Mouse (Mus musculus) small intestine, adult 2 months (tissue): Measurements from ENCODE around the gene Galk2. TPM values are rescaled to one million over a fixed set of nuclear protein-coding genes. Genes with fewer than 3 reads are reported as not detected.

ENCODE experiments used
- H3K27ac ChIP-seq: fragments of 200-500 bp; 2 replicates; pipeline ENCODE4 v1.5.1; 2012; ENCODE audit warnings: low read depth, low read length, control low read depth, inconsistent platforms; ENCODE audit not compliant: insufficient read depth
- H3K27me3 ChIP-seq: fragments of 200-500 bp; 2 replicates; pipeline ENCODE4 v1.6.1; 2012; ENCODE audit warnings: mild to moderate bottlenecking, moderate library complexity, low read length, inconsistent platforms; ENCODE audit not compliant: control insufficient read depth, insufficient read depth
- H3K36me3 ChIP-seq: fragments of 200-500 bp; 2 replicates; pipeline ENCODE4 v1.6.1; 2012; ENCODE audit warnings: mild to moderate bottlenecking, low read length, control low read depth, inconsistent platforms; ENCODE audit not compliant: control insufficient read depth, insufficient read depth
- H3K4me1 ChIP-seq: fragments of 200-500 bp; 2 replicates; pipeline ENCODE4 v1.6.1; 2012; ENCODE audit warnings: low read length, inconsistent platforms, mixed read lengths; ENCODE audit not compliant: control insufficient read depth, insufficient read depth, insufficient read length
- H3K4me3 ChIP-seq: fragments of 200-500 bp; 2 replicates; pipeline ENCODE4 v1.5.1; 2012; ENCODE audit warnings: low read depth, mild to moderate bottlenecking, control low read depth, inconsistent platforms, low read length, moderate library complexity
- CTCF ChIP-seq: fragments of 200-500 bp; IDR thresholded peaks from 2 replicates; pipeline ENCODE4 v1.5.1; 2012; ENCODE audit warnings: low read depth, mild to moderate bottlenecking, control low read depth, inconsistent platforms, low read length, moderate library complexity, mixed read lengths; ENCODE audit not compliant: insufficient replicate concordance, insufficient read length; ENCODE audit errors: extremely low read depth
- POLR2A ChIP-seq: fragments of 200-500 bp; IDR thresholded peaks from 2 replicates; pipeline ENCODE4 v1.6.1; 2012; ENCODE audit warnings: low read depth, mild to moderate bottlenecking, control low read depth, inconsistent platforms, low read length, moderate library complexity
- WGBS: fragments of 180-500 bp; shearing (Covaris S2); methylation state at CpG from one replicate; pipeline ENCODE4 v1.1.7; 2018; 5-methylcytosine and 5-hydroxymethylcytosine counted together
- polyA plus RNA-seq: library from polyadenylated mRNA; depleted of rRNA; stranded (reverse); fragments of >200 nt; gene quantifications from 2 replicates; pipeline ENCODE4 v1.2.3, GENCODE M21; 2012

Galk2 gene
- polyA plus RNA-seq, 1 experiment: 13.7 TPM

DNA sequence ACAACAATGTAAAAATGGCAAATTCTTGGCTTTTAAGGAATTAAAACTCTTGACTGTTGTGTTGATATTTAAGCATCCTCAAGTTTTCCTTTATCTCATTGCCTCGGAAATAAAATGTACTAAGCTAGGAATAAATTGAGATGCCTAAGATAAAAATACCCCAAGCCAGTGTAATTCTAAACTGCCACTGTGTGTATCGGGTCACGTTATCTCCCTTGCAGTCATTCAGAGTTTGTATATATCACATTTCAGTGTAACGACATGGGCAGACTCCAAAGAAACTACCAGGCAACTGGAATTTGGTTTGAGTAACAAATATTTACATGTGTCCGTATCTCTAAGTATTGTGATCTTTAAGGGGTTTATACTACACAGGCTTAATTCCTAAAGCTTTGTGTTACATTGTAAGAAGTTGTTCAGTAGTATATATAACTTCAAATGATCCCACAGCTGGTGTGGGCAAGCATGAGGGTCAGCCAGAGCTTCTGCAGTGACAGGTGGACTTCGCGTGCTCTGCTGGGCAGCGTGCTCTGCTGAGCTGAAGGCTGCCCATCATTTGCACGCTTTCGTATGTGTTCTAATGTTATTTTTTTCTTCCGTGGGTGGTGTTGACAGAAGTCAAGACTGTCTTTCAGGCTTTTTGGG, 57.9 kb downstream of the Galk2 start:
- Histone ChIP-seq H3K27me3 (no peaks in the 10 kb centered on the region), H3K36me3 (0 out of 2 replicates have a peak, but pooled peaks cover 2% of the 10 kb centered on the region), H3K27ac (no peak overlapping the region), H3K4me1 (no peaks in the 10 kb centered on the region), H3K4me3 (no peak overlapping the region)
- 76% methylated on average over 11 of the region's 11 CpGs for WGBS
- TF ChIP-seq POLR2A (no peak), CTCF (no peak)

DNA sequence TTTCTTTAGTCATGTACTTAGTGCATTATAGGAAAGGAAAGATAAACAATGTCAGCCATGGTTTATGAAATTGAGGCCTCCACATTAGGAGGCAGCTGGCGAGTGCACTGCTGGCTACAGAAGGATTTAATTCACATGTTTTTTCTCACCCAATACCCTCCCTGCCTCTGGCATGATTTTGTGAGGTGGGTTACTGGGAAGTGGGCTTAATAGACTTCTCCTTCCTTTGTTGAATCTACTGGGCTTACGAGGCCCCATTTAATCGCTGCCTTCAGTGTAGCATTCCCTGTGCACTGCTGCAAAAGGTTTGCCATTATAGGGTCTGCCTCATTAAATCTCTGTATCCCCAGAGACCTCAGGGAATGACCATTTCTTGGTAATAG, 58.4 kb downstream of the Galk2 start:
- H3K36me3 ChIP-seq: 0 out of 2 replicates have a peak, but pooled peaks cover 2% of the 10 kb centered on the region
- no peak overlapping the region for H3K27ac ChIP-seq
- TF ChIP-seq POLR2A: no peak
- no peak for TF ChIP-seq CTCF
- 90% methylated on average over 3 of the region's 3 CpGs for WGBS
- H3K27me3 ChIP-seq: no peaks in the 10 kb centered on the region
- H3K4me1 ChIP-seq: no peaks in the 10 kb centered on the region
- H3K4me3 ChIP-seq: no peak overlapping the region

DNA sequence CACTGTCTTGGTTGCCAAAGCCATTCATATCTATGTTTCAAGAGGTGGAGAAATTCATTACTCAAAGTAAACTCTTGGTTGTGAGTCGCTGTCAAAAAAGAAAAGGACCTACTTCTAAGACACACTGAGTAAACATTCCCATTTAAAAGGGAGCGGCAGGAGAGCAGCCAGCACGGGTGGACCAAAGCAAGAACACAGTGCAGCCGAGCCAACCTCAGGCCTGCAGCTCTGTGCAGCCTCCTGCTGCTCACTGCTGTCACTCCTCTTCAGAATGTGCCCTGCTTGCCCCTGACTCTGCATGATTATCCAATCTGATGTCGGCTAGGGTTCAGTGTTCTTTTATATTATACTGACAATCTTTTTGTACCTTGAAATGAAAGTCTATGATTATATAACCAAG, 62.4 kb downstream of the Galk2 start:
- no peak overlapping the region for H3K4me3 ChIP-seq
- H3K27me3 ChIP-seq: no peaks in the 10 kb centered on the region
- no peak for TF ChIP-seq CTCF
- TF ChIP-seq POLR2A: no peak
- H3K27ac ChIP-seq: no peak overlapping the region
- 58% methylated on average over 5 of the region's 5 CpGs for WGBS
- no peaks in the 10 kb centered on the region for H3K4me1 ChIP-seq
- H3K36me3 ChIP-seq: 0 out of 2 replicates have a peak, but pooled peaks cover 2% of the 10 kb centered on the region

DNA sequence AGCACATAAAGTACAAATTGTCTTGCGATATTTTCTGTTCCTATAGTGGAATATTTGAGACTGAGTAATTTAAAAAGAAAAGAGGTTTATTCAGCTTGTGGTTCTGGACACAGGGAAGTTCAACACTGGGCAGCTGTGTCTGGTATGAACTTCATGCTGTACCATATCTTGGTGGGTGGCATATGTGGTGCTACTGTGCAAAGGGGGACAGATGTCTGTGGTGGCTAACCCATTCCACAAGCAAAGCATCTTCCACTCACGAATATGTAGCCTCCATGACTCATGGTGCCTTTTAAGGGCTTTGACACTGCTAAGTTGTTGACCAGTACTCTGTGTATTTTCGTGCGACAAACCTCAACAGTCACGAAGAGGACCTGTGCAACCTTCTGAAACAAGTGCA, 63.2 kb downstream of the Galk2 start:
- TF ChIP-seq POLR2A: no peak
- no peak overlapping the region for H3K4me3 ChIP-seq
- no peaks in the 10 kb centered on the region for H3K4me1 ChIP-seq
- H3K27me3 ChIP-seq: no peaks in the 10 kb centered on the region
- H3K36me3 ChIP-seq: 0 out of 2 replicates have a peak, but pooled peaks cover 2% of the 10 kb centered on the region
- WGBS: 87% methylated on average over 5 of the region's 5 CpGs
- H3K27ac ChIP-seq: no peak overlapping the region

DNA sequence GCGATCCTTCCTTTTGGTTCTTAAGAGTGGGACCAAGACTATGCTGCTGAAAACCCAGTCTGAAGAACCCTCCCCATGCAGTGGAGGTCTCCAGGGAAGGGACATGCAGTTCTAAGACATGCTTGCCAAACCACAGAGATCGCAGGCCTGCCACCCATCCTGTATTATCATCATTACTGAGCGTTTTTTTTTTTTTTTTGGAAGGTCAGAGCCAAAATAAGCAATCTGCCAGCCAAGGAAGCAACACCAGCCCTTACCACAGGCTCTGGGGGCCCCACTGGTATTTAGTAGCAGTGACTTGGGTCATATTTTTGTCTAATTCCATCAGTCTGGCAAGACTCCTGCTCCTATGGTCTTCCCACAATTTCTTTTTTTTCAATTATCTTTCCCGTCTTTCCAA, 64.0 kb downstream of the Galk2 start:
- 82% methylated on average over 4 of the region's 4 CpGs for WGBS
- H3K27ac ChIP-seq: no peak overlapping the region
- no peak overlapping the region for H3K4me3 ChIP-seq
- H3K36me3 ChIP-seq: 0 out of 2 replicates have a peak, but pooled peaks cover 2% of the 10 kb centered on the region
- no peak for TF ChIP-seq CTCF
- no peak for TF ChIP-seq POLR2A
- no peaks in the 10 kb centered on the region for H3K27me3 ChIP-seq
- H3K4me1 ChIP-seq: no peaks in the 10 kb centered on the region

DNA sequence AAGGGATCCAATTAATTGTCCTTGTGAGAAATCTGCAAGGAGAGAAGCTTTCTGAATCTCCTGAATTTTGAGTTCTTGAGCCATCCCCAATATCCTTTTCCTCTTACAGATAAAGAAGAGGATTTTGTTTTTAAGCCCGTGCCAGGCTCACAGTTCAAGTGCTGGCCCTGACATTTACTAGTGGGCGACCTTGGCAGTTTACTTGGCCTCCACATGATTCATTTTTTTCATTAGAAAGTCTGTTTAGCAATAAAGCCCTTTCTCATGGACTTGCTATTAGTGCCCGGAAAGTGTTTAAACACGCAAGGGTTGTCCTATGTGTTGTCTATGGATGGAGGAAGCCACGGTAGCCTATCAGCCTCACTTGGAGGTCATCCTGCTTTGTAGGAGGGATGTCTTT, 64.4 kb downstream of the Galk2 start:
- no peak overlapping the region for H3K27ac ChIP-seq
- TF ChIP-seq CTCF: no peak
- no peak for TF ChIP-seq POLR2A
- WGBS: 88% methylated on average over 5 of the region's 5 CpGs
- H3K36me3 ChIP-seq: 0 out of 2 replicates have a peak, but pooled peaks cover 2% of the 10 kb centered on the region
- H3K4me3 ChIP-seq: no peak overlapping the region
- H3K27me3 ChIP-seq: no peaks in the 10 kb centered on the region
- H3K4me1 ChIP-seq: no peaks in the 10 kb centered on the region

DNA sequence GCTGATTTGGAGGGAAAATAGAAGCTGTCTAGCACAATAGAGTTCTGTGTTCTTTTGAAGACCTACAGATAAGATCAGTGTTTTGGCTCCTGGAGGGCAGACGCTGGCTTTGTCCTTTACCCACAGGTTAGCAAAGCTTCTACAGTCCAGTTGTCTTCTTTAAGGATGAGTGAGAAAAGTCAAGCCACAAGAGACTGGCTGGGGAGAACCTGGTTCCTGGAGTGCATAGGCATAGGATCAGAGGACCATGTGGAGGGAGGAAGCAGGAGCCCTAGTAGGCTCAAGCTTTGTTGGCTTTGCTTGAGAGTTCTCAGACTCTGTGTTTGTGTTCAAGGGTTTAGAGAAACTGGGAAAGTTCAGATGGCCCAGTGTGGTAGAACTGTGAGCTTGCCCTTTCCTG, 65.6 kb downstream of the Galk2 start:
- H3K4me1 ChIP-seq: no peaks in the 10 kb centered on the region
- TF ChIP-seq POLR2A: no peak
- no peak for TF ChIP-seq CTCF
- 0 out of 2 replicates have a peak, but pooled peaks cover 5% of the 10 kb centered on the region for H3K36me3 ChIP-seq
- H3K4me3 ChIP-seq: no peak overlapping the region
- no peak overlapping the region for H3K27ac ChIP-seq
- H3K27me3 ChIP-seq: no peaks in the 10 kb centered on the region
- 58% methylated on average over 1 of the region's 1 CpGs for WGBS
